Mouse (Mus musculus) midbrain, embryonic 10.5 days (tissue): ENCODE measurements at regions not wholly inside any gene's neighbourhood (a gene's known extent, or its start where the extent isn't known, plus 50 kb on each side); places are given as distances from the start of the nearest gene placed in this dataset.
A peak's percentile ranks its signal among the peaks of the same experiment; 100 is the strongest.

Experiments used
- DNase-seq: peaks from one replicate; pipeline ENCODE4 v3.0.0-alpha.2; 2017; ENCODE audit warnings: low spot score
- H3K27ac ChIP-seq: fragments of 300-500 bp; sonication (generic); replicated peaks from 2 replicates; pipeline ENCODE4 v1.5.1; 2016; ENCODE audit warnings: mild to moderate bottlenecking
- H3K27me3 ChIP-seq: fragments of 300-500 bp; sonication (generic); 2 replicates; pipeline ENCODE4 v1.6.1; 2016; ENCODE audit warnings: low read depth, mild to moderate bottlenecking; ENCODE audit not compliant: poor library complexity, severe bottlenecking
- H3K36me3 ChIP-seq: fragments of 300-500 bp; sonication (generic); 2 replicates; pipeline ENCODE4 v1.6.1; 2016; ENCODE audit warnings: mild to moderate bottlenecking, moderate library complexity
- H3K4me1 ChIP-seq: fragments of 300-500 bp; sonication (generic); 2 replicates; pipeline ENCODE4 v1.6.1; 2016
- H3K4me3 ChIP-seq: fragments of 300-500 bp; sonication (generic); 2 replicates; pipeline ENCODE4 v1.5.1; 2016; ENCODE audit warnings: mild to moderate bottlenecking, moderate library complexity
- H3K9me3 ChIP-seq: fragments of 300-500 bp; sonication (generic); replicated peaks from 2 replicates; pipeline ENCODE4 v1.6.1; 2016; ENCODE audit warnings: mild to moderate bottlenecking
- WGBS: fragments of 180-500 bp; shearing (Covaris S2); methylation state at CpG from one replicate; pipeline ENCODE4 v1.1.7; 2016; 5-methylcytosine and 5-hydroxymethylcytosine counted together

DNA sequence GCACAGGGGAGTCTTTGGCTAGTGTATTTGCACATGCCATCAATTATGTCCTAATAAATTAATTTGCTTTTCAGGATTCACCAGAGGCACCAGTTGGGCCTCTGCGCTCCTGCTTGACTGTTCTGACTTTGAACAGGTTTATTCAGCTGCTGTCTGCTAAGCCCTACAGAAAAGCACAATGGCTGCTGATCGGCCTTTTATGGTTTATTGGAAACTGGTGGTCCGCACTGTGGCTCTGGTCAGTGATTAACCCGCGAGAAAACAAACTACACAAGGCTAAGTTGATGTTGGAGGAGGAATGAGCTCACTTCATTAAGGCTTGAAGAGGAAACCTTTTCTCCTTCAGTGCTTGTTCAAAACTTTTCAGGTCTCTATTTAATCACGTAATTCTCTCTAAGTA, 208.4 kb upstream of the Gpr101 start:
- H3K27ac ChIP-seq, result no peak overlapping the region
- peaks cover 55% of the 10 kb centered on the region for H3K27me3 ChIP-seq
- H3K9me3 ChIP-seq, result no peaks in the 10 kb centered on the region
- peaks cover 45% of the 10 kb centered on the region for H3K4me1 ChIP-seq
- no peak overlapping the region for H3K4me3 ChIP-seq
- H3K36me3 ChIP-seq, result no peaks in the 10 kb centered on the region
- no peak for DNase-seq
- WGBS, result 50% methylated on average over 6 of the region's 6 CpGs

DNA sequence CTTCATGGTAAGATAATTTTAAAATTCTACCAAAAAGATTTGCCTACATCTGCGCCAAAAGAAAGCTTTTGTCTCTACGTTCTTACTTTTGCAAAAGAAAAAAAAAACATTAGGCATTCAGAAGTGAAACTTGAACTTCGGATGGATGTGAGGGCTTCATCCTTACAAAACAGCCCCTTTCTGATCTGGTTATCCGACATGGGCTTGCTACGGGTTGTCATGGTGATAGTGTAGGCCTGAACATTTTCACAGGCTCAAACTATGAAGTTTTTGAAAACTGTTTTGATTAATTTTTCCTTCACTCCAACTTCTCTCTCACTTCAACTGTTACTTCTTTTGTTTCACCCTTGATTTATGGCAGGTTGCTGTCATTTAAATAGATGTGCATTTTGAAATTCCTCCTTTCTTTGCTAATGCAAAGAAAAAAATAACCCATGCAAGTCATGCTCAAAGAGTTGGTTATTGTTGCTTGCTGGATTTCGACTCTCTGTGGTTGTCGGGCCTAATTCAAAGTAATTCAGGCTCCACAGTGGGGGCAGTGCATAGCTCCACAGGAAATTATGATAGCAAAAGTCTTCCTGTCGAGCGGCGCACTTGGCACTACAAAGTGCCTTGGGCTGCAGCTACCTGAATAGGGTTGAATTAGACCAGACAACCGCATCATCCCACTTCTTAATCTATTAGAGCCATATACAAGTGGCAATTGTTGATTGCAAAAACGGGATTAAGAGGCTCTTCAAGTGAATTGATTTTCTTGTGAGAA, 205.7 kb upstream of the Gpr101 start:
- no peaks in the 10 kb centered on the region for H3K36me3 ChIP-seq
- peak; percentile 48 for DNase-seq
- H3K27ac ChIP-seq, result peak overlapping the region; percentile 80
- no peaks in the 10 kb centered on the region for H3K9me3 ChIP-seq
- WGBS, result 42% methylated on average over 12 of the region's 12 CpGs
- H3K4me1 ChIP-seq, result peaks cover 51% of the 10 kb centered on the region
- H3K4me3 ChIP-seq, result peak overlapping the region; percentile 22
- peaks cover 61% of the 10 kb centered on the region for H3K27me3 ChIP-seq

GRCm38 (mm10) chrX:57708501-57708900, 204.9 kb upstream of the Gpr101 start:
- H3K27me3 ChIP-seq, result peaks cover 57% of the 10 kb centered on the region
- peaks cover 51% of the 10 kb centered on the region for H3K4me1 ChIP-seq
- no peaks in the 10 kb centered on the region for H3K9me3 ChIP-seq
- no peaks in the 10 kb centered on the region for H3K36me3 ChIP-seq
- peak overlapping the region; percentile 22 for H3K4me3 ChIP-seq
- peak overlapping the region; percentile 80 for H3K27ac ChIP-seq
- no peak for DNase-seq
- 35% methylated on average over 6 of the region's 6 CpGs for WGBS

GRCm38 (mm10) chrX:57707932-57708331, 204.4 kb upstream of the Gpr101 start:
- H3K9me3 ChIP-seq, result no peaks in the 10 kb centered on the region
- peaks cover 51% of the 10 kb centered on the region for H3K4me1 ChIP-seq
- WGBS, result 25% methylated on average over 7 of the region's 7 CpGs
- DNase-seq, result peak; percentile 41
- H3K27ac ChIP-seq, result peak overlapping the region; percentile 80
- no peaks in the 10 kb centered on the region for H3K36me3 ChIP-seq
- peak overlapping the region; percentile 22; the same call in 1 of the 2 replicates for H3K4me3 ChIP-seq
- H3K27me3 ChIP-seq, result peaks cover 51% of the 10 kb centered on the region

- peaks cover 42% of the 10 kb centered on the region for H3K4me1 ChIP-seq
- peaks cover 48% of the 10 kb centered on the region for H3K27me3 ChIP-seq
- no peak overlapping the region for H3K4me3 ChIP-seq
- WGBS, result 65% methylated on average over 3 of the region's 3 CpGs
- DNase-seq, result no peak
- H3K27ac ChIP-seq, result peak overlapping the region; percentile 80
- no peaks in the 10 kb centered on the region for H3K9me3 ChIP-seq
- H3K36me3 ChIP-seq, result no peaks in the 10 kb centered on the region
Observed at GRCm38 (mm10) chrX:57706683-57707308, 203.2 kb upstream of the Gpr101 start.

DNA sequence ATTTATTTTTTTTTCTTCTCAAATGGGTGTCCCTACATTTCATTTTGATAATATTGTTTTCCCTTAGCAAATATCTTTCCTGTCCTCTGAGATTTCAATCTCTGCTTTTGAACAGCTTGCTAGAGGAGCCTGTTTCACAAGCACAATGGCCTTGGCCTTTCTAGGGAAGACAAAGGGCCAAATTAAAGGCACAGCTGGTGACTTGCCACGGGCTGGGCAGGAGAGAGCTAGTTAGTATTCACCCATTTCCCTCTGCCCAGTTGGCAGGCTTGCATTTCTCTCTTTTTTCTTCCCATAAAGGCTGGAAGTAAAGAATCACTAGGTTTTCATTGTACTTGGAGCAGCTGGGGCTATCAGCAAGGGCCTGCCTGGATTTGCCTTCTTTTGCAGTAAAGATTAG, 188.9 kb upstream of the Gpr101 start:
- H3K27ac ChIP-seq, result peak overlapping the region; percentile 73
- no peaks in the 10 kb centered on the region for H3K27me3 ChIP-seq
- no peaks in the 10 kb centered on the region for H3K9me3 ChIP-seq
- H3K4me1 ChIP-seq, result peaks cover 10% of the 10 kb centered on the region
- DNase-seq, result no peak
- H3K36me3 ChIP-seq, result no peaks in the 10 kb centered on the region
- WGBS, result 14% methylated on average over 1 of the region's 1 CpGs
- H3K4me3 ChIP-seq, result no peak overlapping the region

DNA sequence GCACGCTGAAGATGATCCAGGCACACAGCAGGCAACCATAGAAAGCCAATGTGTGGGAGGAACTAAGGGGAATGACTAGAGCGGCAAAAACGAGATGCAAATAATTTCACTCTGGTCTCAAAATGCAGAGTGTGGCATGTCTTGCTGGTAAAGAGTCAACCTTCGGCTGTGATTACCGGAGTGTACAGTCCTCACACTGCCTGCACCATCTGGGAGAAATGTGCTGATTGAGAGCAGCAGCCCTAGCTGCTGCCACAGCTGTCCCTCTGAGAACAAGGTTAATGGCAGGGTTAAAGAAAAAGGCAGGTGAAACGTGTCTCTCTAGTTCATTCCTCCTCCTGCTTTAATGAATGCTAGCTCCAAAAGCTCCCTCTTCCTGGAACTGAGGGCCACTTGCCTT, 173.2 kb upstream of the Gpr101 start:
- H3K27me3 ChIP-seq, result no peaks in the 10 kb centered on the region
- WGBS, result 77% methylated on average over 6 of the region's 6 CpGs
- H3K27ac ChIP-seq, result no peak overlapping the region
- H3K4me3 ChIP-seq, result no peak overlapping the region
- H3K36me3 ChIP-seq, result no peaks in the 10 kb centered on the region
- no peaks in the 10 kb centered on the region for H3K4me1 ChIP-seq
- DNase-seq, result no peak
- no peaks in the 10 kb centered on the region for H3K9me3 ChIP-seq

GRCm38 (mm10) chrX:57674955-57675354, 171.4 kb upstream of the Gpr101 start:
- Histone ChIP-seq H3K9me3 (no peaks in the 10 kb centered on the region), H3K4me1 (no peaks in the 10 kb centered on the region), H3K36me3 (no peaks in the 10 kb centered on the region), H3K4me3 (no peak overlapping the region), H3K27ac (no peak overlapping the region), H3K27me3 (no peaks in the 10 kb centered on the region)
- DNase-seq, result peak; percentile 36
- 15% methylated on average over 6 of the region's 6 CpGs for WGBS

DNA sequence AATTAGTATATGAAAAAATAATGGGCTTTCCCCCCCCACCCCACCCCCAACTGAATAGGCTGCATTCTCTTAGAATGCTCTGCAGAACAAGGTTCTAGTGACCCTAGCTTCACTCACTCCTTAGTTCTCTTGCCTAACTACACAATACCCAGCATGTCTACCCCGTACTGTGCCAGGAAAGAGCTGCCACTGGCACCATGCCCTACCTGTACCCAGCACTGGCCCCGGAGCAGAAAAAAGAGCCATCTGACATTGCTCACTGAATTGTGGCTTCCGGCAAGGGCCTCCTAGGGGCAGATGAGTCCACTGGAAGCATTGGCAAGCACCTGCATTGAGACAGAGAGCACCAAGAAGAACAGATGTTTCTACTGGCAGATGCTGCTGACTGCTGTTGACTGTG, 156.0 kb upstream of the Gpr101 start:
- no peaks in the 10 kb centered on the region for H3K9me3 ChIP-seq
- no peak overlapping the region for H3K4me3 ChIP-seq
- no peaks in the 10 kb centered on the region for H3K36me3 ChIP-seq
- no peaks in the 10 kb centered on the region for H3K27me3 ChIP-seq
- no peaks in the 10 kb centered on the region for H3K4me1 ChIP-seq
- WGBS, result 95% methylated on average over 3 of the region's 3 CpGs
- DNase-seq, result no peak
- H3K27ac ChIP-seq, result no peak overlapping the region

DNA sequence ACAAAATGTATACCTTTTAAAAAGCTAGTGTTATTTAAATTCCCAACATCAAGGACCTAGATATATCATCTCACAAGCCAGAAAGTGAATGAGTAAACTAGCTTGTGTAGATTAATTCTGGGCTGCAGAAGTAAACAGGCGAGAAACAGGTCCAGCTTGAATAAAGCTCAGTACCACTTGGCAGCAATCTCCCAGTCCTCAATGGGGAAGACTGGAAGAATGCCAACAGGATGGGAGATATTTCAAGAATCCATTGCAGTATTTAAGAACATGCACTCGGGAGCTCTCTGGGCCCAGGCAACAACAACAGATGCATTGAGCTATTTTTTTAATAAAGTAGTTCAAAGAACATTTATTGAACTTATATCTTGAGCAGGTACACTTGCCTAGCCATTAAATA, 152.5 kb upstream of the Gpr101 start:
- no peaks in the 10 kb centered on the region for H3K36me3 ChIP-seq
- no peak for DNase-seq
- no peaks in the 10 kb centered on the region for H3K4me1 ChIP-seq
- no peak overlapping the region for H3K27ac ChIP-seq
- H3K9me3 ChIP-seq, result no peaks in the 10 kb centered on the region
- no peaks in the 10 kb centered on the region for H3K27me3 ChIP-seq
- no peak overlapping the region for H3K4me3 ChIP-seq
- 76% methylated on average over 2 of the region's 2 CpGs for WGBS

GRCm38 (mm10) chrX:57655483-57655882, 151.9 kb upstream of the Gpr101 start:
- WGBS, result 73% methylated on average over 3 of the region's 3 CpGs

More at GRCm38 (mm10) chrX:57655483-57655882, 151.9 kb upstream of the Gpr101 start:
- DNase-seq, result no peak
- Histone ChIP-seq H3K4me3 (no peak overlapping the region), H3K27me3 (no peaks in the 10 kb centered on the region), H3K27ac (no peak overlapping the region), H3K9me3 (no peaks in the 10 kb centered on the region), H3K4me1 (no peaks in the 10 kb centered on the region), H3K36me3 (no peaks in the 10 kb centered on the region)
